Mouse (Mus musculus) fibroblast of lung, adult 2 months (primary cell): Measurements from ENCODE around the gene Peli2.
A peak's percentile ranks its signal among the peaks of the same experiment; 100 is the strongest.

ENCODE experiments used
- DNase-seq: peaks from one replicate; pipeline ENCODE4 v3.0.0-alpha.2; 2011; ENCODE audit warnings: low read depth

Peli2 gene

DNA sequence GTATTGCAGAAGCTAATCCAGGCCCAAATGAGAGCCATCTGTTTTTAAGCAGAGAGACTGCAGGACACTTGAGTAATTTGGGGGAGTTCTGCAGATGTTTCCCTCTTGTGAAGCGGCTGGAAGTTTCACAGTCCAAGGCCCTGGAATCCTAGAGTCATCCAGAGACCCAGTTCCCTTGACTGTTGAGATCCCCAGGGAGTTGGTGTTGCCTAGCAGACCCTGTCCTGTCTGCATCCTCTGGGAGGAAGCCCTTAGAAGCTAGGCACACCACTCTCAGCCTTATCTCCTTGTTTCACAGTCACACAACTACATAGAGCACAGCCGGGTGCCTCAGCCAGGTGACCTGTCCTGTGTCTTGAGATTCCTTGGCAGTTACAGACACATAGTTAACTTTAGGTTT lies 30.9 kb downstream of the Peli2 start:
- no peak for DNase-seq

DNA sequence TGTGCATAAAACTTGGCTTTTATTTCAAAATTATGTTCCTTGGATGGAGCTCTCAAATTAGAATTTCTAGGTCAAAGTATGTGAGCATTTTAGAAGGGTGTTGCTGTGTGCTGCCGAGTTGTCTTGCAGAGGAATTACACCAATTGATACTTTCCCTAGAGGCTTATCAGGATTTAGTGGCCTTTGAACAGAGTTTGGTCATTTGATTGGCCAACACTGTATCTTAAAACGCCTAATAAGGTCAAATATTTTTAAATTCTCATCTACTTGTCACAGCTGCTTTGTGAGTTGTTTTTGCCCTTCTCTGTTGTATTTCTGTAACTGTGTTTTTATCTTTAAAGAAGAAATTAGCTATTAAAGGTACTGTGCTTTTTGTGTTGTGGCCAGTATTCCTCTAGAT lies 32.4 kb downstream of the Peli2 start:
- no peak for DNase-seq

DNA sequence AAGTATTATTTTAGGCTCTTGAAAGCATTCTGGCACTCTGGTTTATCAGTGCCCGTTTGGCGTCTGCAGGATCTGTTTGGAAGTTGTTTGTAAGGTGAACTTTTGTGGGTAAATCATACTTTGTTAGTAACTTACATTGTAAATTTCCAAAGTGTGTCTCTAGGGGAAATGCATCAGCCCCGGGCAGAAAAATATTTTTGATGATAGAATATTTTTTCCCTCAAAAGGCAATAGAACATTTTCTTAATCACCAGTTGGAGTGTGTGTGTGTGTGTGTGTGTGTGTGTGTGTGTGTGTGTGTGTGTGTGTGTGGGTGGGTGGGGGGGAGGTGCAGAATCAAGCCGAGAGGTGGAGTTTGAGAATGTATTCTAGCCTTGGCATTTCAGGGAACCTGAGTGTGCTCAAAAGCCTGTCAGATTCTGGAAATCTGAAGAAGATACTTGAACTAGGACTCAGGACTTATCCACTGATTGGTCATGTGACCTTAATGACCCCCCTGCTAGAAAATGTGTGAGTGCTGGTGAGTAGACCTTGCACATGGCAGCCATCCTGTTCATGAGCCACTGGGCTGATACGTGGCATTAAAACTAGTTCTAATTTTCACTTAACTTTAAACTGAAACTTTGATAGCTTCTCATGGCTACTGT lies 33.4 kb downstream of the Peli2 start:
- no peak for DNase-seq

DNA sequence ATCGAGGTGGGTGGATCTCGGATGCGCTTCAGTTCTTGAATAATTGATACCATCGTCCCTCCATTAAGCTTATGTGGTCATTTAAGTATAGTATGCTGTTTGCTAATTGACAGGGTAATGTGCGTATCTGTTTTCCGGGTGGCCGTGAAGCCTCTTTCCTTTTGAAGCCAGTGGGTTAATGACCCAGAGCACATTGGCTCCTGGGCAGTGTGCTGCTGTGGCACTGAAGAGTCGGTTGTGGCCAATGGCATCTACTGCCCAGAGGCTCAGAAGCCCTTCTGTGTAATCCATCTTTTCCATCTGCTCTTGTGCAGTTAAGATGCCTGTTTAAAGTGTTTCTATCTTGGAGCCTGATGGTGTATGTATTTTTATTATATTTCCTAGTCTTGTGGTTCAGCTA lies 34.0 kb downstream of the Peli2 start:
- no peak for DNase-seq

DNA sequence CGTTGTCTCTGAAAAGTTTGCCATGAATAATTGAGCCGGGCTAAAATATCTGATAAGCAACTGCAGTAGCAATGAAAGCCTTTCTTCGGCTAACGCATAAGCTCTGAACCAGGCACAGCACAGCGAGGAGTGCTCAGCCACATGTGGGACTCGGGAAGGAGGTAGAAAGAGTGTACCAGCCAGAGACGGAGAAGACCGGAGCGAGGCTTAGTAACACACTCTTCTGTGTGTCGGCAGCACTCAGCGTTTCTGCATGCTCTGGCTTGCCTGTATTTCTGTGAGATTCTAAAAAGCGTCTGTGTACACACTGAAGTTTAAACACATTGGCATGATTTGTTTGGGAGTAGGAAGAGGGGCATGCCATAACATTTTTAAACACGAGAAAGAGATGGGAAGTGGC lies 34.5 kb downstream of the Peli2 start:
- DNase-seq, result no peak

DNA sequence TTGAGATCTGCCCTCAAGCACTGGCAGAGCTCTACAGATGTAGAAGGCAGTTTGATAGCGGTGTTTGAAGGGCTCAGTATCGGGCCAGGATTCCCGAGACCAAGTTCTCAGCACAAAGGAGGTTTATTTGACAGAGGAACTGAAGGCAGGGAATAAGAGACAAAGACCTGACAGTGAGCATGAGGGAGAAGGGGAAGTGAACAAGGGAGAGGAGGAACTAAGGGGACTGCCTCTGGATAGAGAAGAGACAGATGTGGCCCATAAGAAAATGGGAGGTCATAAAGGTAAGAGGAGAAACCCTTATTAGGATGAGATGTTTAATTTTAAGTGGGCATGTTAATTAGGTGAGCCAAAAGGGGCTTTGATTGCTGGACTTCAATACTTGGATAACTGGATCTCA lies 36.5 kb downstream of the Peli2 start:
- DNase-seq, result no peak

DNA sequence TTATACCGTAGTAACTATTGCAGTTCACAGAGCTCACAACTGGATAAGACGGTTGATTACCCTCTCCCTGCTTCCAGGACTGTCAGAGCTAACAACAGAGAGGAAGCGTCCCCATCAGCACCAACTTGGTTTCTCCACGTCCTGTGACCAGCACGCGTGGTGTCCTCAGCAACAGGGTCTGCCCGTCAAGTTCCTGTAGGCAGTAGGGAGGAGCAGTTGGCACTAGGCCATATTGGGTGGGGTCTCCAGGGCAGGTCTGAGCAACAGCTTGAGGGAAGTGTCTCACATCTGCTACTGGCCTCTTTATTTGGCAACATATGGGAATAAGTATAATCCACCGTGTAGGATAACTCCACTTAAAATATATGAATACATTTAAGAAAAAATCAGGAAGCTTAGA lies 37.2 kb downstream of the Peli2 start:
- DNase-seq, result no peak

DNA sequence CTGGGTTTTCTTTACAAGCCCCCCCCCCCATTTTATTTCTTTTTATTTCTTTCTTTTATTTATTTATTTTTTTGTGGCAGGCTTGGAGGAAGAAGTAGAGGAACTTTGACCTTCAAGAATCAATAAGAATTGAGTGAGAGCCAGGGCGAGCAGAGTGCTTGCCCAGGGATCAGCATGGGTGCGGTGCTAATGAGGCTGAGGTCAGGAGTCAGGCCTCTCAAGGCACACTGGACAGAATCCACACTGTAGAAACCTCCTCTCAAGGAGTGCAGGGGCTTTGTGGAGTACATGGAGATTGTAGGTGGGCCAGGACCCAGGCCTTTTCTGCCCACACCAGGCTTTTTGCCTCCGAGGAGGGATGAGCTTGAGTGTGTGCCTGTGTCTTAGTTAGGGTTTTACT lies 38.8 kb downstream of the Peli2 start:
- no peak for DNase-seq

DNA sequence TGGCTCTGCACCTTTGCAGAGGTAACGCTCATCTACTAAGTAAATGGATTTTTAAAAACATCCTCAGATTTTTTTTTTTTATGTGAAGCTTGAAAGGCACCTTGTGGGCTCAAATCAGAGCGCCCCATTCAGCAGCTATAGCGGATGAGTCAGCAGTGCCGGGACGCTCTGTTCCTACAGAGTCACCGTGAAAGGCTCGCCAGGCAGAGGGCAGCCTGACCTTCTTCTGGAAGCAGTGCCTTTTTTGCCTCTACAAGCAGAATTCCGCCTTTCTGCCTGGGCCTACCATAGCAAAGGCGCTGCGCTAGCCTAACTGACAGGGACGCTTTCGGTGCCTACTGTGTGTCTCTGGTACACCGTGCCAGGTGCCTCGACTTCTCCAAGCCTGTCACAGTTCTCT lies 41.8 kb downstream of the Peli2 start:
- no peak for DNase-seq

DNA sequence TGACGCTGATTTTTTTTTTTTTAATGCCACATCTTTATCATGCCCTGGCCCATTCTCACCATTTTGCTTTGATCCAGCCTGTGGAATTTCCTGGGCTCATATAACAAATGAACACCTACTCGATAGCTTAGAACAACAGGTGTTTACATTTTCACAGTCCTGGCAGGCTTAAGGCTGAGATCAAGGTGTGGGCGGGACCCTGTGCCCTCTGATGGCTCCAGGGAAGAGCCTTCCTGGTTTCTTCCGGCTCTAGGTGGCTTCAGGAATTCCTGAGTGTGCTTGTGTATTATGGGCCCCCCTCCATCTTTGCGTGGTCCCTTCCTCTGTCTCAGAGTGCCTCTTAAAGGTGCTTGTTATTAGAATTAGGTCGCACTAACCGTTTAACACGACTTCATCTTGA lies 44.3 kb downstream of the Peli2 start:
- no peak for DNase-seq

DNA sequence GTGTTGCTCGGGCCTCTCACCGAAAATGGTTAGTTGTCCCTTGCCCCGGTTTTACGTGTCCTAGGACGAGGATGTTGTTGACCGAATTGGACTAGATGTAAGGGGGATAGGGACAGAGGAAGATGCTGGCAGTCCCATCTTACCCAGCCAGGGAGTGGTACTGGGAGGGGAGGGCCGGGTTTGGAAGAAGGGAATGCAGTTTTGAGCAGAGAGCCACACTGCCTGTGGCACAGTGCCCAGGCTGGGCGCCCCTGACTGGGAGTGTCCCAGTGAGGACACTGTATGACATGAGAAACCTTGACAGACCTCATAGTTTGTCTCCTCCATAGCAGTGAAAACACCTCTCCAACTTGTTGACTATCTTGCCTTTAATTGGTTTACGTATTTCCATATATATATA lies 45.8 kb downstream of the Peli2 start:
- no peak for DNase-seq

DNA sequence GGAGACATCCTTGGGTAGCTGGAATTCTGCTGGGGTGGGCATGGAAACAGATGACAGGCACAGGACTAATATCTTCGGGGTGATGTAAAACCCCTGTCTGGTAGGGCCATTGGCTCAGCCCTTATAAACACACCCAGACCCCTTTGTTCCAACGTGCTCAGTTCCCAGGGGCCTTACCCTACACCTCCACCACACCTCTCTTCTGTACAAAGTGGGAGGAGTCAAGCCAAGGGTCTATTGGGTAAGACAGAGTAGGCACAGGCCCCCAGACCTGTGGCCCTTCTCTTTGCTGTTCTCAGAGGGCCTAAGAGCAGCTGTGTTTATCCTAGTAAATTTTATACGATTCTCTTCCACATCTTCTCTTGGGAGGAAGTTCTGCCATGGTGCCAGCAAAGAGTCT lies 46.4 kb downstream of the Peli2 start:
- DNase-seq, result no peak

DNA sequence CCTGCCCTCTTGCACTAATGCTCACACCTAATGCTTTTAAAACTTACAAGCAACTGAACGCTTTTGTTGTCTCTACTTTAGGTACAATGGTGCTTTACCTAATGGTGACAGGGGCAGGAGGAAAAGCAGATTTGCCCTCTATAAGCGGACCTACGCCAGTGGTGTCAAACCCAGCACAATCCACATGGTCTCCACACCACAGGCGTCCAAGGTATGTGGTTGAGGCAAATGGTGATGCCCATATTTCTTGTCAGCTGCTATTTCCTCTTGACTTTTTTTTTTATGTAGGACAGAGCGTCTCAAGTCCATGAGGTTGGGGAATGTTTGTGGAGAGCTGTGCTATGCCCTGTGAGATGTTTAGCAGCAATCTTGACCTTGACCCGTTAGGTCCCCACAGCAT lies 47.5 kb downstream of the Peli2 start:
- no peak for DNase-seq

DNA sequence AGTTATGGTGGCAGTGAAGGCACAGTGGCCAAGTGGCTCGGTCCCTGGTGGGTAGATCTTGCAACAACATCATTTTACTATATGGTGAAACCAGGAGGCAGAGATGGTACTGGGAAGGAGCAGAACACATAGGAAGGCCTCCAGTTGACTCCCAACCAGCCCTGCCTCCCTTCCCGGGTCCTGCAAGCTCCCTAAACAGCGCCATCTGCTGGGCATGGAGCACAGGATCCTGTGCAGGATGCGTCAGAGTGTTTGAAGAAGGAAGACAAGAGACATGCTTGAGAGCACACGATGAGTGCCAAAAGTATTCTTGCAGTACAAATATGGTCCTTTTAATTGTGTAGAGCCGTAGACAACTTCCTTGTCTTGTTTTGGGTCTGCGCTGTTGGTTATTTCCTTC lies 49.3 kb downstream of the Peli2 start:
- no peak for DNase-seq

DNA sequence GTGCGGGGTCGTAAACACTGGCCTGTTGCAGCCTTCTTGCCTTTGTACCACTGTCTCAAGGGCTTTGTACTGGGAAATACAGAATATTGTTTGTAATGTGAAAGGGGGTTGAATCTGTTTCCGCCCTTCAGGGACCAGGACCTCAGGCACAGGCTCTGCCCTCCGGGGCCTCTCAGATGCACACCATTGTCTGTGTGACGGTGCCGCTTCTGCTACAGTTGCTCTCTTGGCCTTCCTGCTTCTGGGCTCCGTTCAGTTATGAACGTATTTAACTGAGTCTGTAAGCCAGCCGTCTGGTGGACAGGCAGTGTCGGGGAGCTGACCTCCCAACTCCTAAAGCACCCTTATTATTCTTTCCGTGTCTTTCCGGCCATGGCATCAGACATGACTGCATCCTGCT lies 50.6 kb downstream of the Peli2 start:
- no peak for DNase-seq

DNA sequence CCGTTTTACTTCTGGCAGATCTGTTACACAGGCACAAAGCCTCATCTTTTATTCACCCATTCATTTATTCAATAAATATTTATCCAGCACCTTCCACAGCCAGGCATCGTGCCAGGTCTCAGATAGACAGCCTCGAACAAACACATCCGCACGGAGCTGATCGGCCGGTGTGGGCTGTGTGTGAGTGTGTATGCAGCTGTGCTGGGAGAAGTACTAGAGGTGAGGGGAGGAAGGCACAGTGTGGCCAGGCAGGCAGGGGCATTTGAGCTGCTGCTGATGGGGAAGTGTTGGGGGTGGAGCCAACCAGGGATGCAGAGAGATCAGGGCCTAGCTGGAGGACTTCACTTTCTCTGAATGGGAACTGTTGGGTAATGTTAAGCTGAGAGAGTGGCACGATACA lies 51.4 kb downstream of the Peli2 start:
- no peak for DNase-seq

DNA sequence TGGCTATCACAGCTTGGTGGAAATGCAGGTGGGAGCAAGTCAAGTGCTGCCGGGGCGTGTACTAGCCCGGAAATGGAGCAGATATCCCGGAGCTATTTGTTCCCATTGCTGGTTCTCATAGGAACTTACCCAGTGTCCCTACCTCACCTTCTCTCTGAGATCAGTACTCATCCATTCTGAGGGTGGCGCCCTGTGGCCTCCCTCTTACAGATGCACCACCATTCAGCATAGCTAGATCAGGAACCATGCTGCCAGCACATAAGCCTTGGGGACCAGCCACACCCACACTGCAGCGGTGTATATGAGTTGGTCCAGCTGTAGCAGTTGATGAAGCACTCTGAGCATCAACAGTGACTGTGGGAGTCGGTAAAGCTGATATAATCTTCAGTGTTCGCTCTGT lies 52.3 kb downstream of the Peli2 start:
- no peak for DNase-seq

DNA sequence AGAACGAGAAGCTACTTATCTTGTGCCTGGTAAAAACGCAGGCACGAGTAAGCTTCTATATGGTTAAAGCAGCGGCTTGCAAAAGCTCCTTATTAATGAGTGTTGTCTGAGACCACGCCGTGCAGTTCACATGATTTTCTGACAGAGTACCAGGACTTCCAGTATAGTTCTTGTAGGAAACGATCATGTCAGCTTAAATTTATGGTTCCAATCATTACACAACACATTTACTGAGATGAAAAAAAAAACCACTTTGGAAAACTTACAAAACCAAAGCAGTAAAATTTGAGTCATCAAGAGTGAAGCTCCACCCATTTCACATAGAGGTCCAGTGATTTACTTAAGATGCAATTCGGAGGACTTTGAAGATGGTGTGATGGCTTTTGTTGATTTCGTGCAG lies 53.2 kb downstream of the Peli2 start:
- peak; percentile 60 for DNase-seq

DNA sequence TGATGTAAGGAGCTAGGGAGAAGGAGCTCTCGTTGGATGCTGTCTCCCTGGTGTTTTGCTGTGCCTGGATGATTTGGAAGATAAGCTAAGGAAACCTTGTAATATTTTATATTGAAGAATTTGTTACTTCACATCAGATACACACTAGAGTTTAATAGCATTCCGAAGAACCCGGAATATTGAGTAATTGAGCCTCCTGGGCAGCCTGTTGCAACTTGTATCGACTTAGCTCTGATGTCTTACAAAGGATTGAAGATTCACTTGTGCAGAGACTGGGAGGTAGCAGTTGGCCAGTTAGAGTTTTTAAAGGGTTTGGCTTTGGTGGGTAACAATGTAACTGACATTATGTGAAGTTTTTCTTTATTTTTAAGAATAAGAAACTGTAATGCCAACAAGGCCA lies 53.7 kb downstream of the Peli2 start:
- DNase-seq, result no peak

DNA sequence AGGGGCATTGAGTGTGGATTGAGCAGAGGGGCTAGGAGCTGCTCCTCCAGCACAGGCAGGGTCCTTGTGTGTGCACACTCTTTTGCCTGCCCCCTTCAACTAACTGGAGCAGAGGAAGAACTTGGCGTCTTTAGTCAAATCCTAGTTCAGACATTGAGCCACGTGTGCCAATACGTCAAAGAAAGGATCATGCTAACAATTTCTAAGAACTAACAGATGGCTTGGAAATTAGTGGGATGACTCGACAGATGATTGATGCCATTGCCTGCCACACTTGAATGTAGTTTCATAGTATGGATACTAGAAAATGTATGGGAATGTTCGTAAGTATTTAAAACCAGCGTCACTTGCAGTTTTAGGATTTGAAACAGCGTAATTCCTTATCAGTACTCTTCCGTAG lies 54.5 kb downstream of the Peli2 start:
- DNase-seq, result no peak

DNA sequence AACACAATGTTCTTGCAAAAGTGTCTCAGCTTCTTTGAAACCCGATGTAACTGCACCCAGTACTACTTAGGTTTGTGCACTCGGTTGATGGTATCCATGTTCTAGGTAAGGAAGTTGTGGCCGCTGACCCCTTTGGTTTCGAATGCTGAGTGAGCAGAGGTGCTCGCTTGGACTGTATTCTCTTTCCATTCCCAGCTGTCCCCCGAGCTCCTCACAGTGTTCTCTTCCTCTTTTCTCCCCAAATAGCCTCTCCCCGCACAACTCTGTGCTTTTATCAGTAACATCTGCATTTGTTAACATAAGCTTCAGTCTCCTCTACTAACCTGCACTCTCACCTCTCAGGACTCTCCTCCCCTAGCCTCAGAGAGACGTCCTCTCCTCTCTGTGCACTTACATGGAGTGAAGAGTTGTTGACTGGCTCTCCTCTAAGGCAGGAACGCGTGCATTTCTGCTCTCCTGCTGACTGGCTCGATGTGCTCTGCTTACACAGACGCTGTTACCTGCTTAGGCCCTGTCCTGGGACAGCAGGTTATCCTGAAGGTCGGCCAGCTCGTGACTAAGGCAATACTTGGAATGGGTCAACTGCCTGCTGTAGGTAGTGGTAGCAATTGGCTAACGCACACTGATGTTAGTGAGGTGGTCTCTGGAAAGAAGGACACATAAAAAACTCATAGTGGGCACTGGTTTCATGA lies 57.8 kb downstream of the Peli2 start:
- no peak for DNase-seq

DNA sequence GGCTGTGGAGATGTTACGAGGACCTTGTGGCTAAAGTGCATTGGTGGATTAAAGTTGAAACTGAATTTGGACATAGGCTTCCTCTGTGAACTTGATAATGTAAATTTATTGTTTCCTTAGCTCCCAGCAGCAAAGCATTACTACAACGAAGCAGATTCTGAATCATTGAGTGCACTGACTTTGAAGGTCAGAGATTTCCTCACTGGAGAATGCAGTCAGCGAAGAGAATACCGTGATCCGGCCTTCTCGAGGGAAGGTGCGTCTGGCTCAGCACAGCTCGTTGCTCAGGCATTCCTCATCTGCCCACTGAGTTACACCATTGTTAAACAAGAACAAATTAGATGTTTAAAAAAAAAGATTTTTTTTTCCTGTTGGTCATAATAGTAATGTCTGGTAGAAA lies 58.4 kb downstream of the Peli2 start:
- no peak for DNase-seq

DNA sequence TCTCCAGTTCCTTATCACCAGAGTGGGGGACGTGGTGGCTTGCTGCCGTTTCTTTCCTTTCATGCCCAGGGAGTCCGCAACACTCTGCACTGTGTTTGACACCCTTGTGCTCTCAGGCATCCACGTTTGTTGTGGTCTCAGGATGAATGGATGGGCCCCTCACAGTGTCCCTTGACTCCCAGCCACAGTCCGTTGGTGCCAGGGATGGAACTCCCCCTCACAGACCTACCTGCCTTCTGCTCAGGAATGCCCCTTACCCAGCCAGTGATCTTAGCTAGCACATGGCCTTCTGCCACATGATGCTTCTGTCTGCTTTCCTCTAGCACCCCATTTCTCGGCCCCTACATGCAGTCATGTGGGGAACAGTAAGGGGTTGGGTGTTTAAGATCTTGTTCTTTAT lies 65.7 kb downstream of the Peli2 start:
- no peak for DNase-seq

DNA sequence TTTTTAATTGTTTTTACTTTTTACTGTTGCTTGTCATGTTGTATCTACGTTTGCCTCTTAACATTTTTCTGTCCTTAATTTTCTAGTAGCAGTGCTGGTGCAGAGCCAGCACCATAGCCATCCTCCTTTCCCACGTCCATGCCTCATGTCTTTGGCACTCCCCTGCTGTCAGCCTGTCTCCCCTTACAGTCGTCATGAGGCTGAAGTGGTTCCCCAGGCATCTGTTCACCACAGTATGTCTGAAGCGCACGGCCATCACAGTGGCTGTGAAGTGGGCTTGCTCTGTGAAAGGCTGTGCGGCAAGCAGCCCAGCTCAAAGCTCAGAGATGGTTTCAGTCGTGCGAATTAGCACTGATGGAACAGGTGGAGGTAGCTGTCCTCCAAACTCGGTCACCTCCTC lies 66.5 kb downstream of the Peli2 start:
- DNase-seq, result no peak
